Mouse (Mus musculus) embryonic facial prominence, embryonic 10.5 days (tissue): Measurements from ENCODE around the gene Zfp367. TPM values are rescaled to one million over a fixed set of nuclear protein-coding genes. Genes with fewer than 3 reads are reported as not detected.

Experiments used
- DNase-seq: peaks from one replicate; pipeline ENCODE4 v3.0.0-alpha.2; 2017; ENCODE audit warnings: low spot score
- H3K27ac ChIP-seq: fragments of 300-500 bp; sonication (generic); replicated peaks from 2 replicates; pipeline ENCODE4 v1.5.1; 2016; ENCODE audit warnings: mild to moderate bottlenecking
- H3K27me3 ChIP-seq: fragments of 300-500 bp; sonication (generic); replicated peaks from 2 replicates; pipeline ENCODE4 v1.6.1; 2016; ENCODE audit warnings: low read depth, mild to moderate bottlenecking; ENCODE audit not compliant: poor library complexity, severe bottlenecking
- H3K36me3 ChIP-seq: fragments of 300-500 bp; sonication (generic); replicated peaks from 2 replicates; pipeline ENCODE4 v1.6.1; 2016; ENCODE audit warnings: mild to moderate bottlenecking, moderate library complexity
- H3K4me1 ChIP-seq: fragments of 300-500 bp; sonication (generic); 2 replicates; pipeline ENCODE4 v1.6.1; 2016
- H3K4me3 ChIP-seq: fragments of 300-500 bp; sonication (generic); 2 replicates; pipeline ENCODE4 v1.5.1; 2016; ENCODE audit warnings: mild to moderate bottlenecking, moderate library complexity
- H3K9me3 ChIP-seq: fragments of 300-500 bp; sonication (generic); 2 replicates; pipeline ENCODE4 v1.6.1; 2016; ENCODE audit warnings: mild to moderate bottlenecking
- WGBS: fragments of 180-500 bp; shearing (Covaris S2); methylation state at CpG from one replicate; pipeline ENCODE4 v1.1.7; 2016; 5-methylcytosine and 5-hydroxymethylcytosine counted together
- polyA plus RNA-seq: library from polyadenylated mRNA; unstranded; fragments of >200 nt; fragmentation: Nextera tagmentation; extraction: Ambion mirVana; gene quantifications from 2 replicates; pipeline ENCODE4 v1.2.1, GENCODE M21; 2016

Gene Zfp367
- polyA plus RNA-seq, 1 experiment from 2014 or later: 14.0 TPM

DNA sequence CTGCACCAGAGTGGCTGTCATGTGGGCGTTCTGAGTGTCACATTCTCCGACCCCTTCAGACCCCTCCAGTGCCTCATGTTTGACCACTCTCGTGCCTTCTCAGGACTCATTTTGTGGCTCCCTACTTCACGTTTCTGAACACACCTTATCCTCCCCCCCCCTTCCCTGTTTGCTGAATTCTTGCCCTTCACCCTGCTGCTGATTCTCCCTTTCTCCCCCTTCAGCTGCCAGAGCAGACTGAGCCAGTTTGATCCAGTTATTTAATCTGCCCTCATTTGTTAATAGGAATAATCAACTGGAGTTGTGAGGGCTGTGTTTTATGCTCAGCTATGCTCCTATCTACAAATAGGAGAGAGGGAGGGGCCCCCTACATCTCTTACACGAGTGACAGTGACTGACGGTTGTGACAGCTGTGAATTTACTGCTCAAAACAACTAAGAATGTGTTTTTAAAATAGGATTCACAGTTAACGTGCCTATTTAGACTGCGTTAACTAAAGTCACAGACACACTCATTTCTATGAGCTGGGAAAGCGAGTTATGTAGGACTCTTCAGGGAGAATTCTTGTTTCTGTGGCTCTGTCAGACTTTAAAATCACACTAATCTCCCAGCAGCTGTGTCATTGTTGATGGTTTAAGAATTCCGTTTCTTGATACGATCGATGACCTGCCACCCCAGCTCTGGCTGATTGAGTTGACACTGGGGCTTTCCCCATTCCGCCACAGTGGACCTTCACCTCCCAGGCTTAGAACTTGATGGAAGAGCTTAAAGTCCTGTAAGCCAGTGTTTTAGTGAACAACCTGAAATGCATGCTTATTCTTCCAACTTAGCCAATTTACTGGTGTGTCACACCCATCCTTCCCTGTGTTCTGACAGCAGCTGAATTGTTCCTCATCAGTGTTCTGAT lies 26.0 kb upstream of the Zfp367 start:
- peaks cover 48% of the 10 kb centered on the region for H3K36me3 ChIP-seq
- H3K27me3 ChIP-seq: no peaks in the 10 kb centered on the region
- peaks cover 8% of the 10 kb centered on the region for H3K4me1 ChIP-seq
- no peak overlapping the region for H3K27ac ChIP-seq
- H3K9me3 ChIP-seq: no peaks in the 10 kb centered on the region
- no peak overlapping the region for H3K4me3 ChIP-seq
- WGBS: 72% methylated on average over 13 of the region's 13 CpGs
- DNase-seq: no peak

DNA sequence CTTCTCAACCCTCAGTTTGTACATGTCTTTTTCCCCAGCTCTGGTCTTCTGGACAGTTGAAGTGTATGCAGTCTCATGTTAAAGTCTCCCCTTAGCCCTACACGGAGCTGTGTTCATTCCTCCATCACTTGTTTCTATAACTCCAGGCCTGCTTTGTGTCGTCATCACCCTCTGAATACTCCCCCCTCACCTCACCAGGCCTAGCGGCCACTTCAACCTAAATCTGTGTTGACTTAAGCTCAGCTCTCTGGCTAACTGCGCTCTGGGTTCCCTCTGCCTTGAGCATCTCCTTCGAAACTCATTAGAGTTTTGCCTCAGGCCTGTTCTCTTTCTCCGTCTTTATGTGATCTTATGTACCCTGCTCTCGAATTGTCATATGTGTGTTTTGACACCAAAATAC lies 25.0 kb upstream of the Zfp367 start:
- no peaks in the 10 kb centered on the region for H3K27me3 ChIP-seq
- no peak overlapping the region for H3K27ac ChIP-seq
- 72% methylated on average over 7 of the region's 7 CpGs for WGBS
- peaks cover 51% of the 10 kb centered on the region for H3K36me3 ChIP-seq
- no peak overlapping the region for H3K4me3 ChIP-seq
- no peak for DNase-seq
- peaks cover 2% of the 10 kb centered on the region; the same call in 1 of the 2 replicates for H3K9me3 ChIP-seq
- H3K4me1 ChIP-seq: peaks cover 8% of the 10 kb centered on the region

DNA sequence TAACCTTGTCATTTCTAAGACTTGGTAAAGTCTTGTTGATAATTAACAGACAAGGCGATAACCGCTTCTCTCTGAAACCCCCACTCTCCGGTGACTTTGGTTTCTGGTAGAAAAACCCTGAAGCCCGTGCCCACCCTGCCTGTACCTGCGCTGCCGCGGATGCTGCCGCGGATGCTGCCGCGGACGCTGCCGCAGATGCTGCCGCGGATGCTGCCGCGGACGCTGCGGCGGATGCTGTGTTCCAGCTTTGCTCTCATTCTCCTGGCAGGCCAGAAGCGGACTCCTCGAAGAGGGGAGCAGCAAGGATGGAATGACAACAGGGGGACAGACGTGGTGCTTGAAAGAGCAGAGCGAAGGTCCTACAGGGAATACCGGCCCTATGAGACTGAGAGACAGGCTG lies 16.7 kb upstream of the Zfp367 start:
- Histone ChIP-seq H3K27ac (no peak overlapping the region), H3K9me3 (peaks cover 58% of the 10 kb centered on the region), H3K4me3 (no peak overlapping the region), H3K27me3 (no peaks in the 10 kb centered on the region), H3K4me1 (no peaks in the 10 kb centered on the region), H3K36me3 (peaks cover 87% of the 10 kb centered on the region)
- WGBS: 96% methylated on average over 25 of the region's 25 CpGs
- DNase-seq: no peak

DNA sequence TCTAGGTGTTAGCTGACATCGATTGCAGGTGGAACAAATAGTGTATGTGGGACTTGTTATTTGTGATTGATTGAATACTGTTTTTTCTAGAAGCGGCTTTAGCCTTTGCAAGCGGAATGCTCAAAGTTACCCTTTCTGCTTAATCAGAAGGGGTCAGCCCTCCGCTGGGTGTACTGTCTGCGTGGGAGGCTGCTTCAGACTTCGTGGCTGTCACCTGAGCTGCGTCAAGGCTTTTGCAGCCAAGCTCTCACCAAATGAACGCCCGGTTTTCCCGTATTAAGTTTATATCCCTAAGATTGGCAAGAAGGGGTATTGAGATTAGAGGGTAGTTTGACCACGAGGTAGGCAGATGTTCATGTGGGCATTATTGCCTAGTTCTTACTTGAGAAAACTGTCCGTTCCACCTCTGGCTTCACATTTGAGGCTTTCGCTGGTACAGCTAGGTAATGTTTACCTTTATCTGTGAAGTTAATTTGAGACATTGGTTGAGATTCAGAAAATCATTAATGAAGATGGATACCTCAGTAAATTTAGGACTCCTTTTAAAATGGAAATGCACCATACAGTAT lies 10.2 kb upstream of the Zfp367 start:
- Histone ChIP-seq H3K27ac (no peak overlapping the region), H3K4me1 (peaks cover 24% of the 10 kb centered on the region), H3K27me3 (peaks cover 31% of the 10 kb centered on the region), H3K4me3 (peak overlapping the region; percentile 85), H3K9me3 (peaks cover 11% of the 10 kb centered on the region; the same call in 1 of the 2 replicates), H3K36me3 (peaks cover 26% of the 10 kb centered on the region)
- WGBS: 27% methylated on average over 13 of the region's 13 CpGs
- DNase-seq: peak; percentile 22

DNA sequence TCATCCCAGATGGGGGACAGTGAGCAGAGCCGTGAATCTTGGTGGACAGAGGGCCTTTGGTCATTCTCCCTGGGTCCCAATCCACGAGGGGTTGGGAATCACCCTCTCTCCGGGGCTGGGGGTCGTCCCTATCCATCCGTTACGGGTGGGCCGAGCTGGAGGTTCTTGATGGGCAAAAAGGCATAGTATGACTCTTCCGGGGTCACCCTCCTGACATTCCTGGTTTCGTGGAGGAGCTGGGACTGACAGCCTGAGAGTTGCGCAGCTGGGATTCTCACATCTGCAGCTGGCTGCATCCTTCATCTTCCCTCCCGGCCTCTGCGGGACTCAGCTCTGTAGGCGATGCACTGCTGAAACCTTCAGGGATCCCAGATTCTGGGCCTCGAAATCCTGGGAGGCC lies 9.6 kb upstream of the Zfp367 start:
- Histone ChIP-seq H3K27me3 (peaks cover 31% of the 10 kb centered on the region), H3K27ac (peak overlapping the region; percentile 87; the same call in 1 of the 2 replicates), H3K4me3 (peak overlapping the region; percentile 85), H3K4me1 (peaks cover 24% of the 10 kb centered on the region), H3K9me3 (peaks cover 10% of the 10 kb centered on the region; the same call in 1 of the 2 replicates), H3K36me3 (peaks cover 23% of the 10 kb centered on the region)
- WGBS: 3% methylated on average over 14 of the region's 14 CpGs
- peak; percentile 53 for DNase-seq

DNA sequence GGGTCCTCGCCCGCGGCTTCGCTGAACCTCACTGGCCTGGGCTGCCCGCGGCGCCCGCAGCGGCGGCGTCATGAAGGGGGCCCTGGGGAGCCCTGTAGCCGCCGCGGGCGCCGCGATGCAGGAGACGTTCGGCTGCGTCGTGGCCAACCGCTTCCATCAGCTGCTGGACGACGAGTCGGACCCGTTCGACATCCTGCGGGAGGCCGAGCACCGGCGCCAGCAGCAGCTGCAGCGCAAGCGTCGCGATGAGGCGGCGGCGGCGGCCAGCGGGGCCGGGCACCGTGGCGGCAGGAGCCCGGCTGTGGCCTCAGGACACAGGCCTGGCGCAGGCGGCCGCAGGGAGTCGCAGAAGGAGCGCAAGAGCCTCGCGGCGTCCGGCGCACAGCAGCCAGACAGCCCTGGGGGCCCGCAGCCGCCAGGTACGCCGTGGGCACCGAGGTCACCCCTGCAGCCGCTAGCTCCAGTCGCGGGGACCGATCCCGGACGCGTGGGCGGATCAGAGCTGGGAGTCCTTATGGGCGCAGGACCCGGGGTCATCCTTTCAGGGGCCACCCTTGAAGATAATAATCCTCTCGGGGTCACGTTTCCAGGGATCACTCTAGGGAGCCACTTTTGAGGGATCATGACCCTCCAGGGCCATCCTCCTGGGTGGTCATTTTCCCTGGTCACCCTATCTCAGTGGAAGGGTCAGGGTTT lies 9.1 kb upstream of the Zfp367 start:
- Histone ChIP-seq H3K27ac (peak overlapping the region; percentile 87), H3K4me3 (peak overlapping the region; percentile 85), H3K9me3 (peaks cover 4% of the 10 kb centered on the region; the same call in 1 of the 2 replicates), H3K4me1 (peaks cover 24% of the 10 kb centered on the region), H3K36me3 (peaks cover 17% of the 10 kb centered on the region), H3K27me3 (peaks cover 31% of the 10 kb centered on the region)
- DNase-seq: no peak
- under 1% methylated on average over 71 of the region's 71 CpGs for WGBS

DNA sequence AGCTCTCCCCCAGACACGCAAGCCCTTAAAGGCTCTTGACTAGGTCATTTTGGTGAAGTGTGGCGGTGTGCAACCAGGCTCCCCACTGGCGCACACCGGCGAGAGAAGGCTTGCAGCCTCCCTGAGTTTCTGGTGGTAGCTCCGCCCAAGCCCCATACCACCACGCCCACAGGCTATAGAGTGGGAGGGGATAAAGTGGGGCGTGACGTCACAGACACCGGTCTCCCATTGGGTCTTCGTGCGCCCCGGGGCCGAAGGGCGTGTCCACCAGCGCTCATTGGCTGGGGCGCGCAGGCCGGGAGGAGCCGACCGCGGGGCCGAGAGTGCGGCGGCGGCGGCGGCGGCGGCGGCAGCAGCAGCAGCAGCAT lies 8.5 kb upstream of the Zfp367 start, which contains the start of gene Habp4:
Gene Habp4, plus strand, starts transcription at position 277 of the 368 bp plus-strand sequence.
- WGBS: under 1% methylated on average over 31 of the region's 31 CpGs
- Histone ChIP-seq H3K4me1 (peaks cover 24% of the 10 kb centered on the region), H3K4me3 (peak within 1 kb of the TSS; percentile 85), H3K27me3 (peaks cover 31% of the 10 kb centered on the region), H3K27ac (peak within 1 kb of the TSS; percentile 87), H3K36me3 (peaks cover 12% of the 10 kb centered on the region), H3K9me3 (no peaks in the 10 kb centered on the region; the same call in 1 of the 2 replicates)
- peak; percentile 99 for DNase-seq

DNA sequence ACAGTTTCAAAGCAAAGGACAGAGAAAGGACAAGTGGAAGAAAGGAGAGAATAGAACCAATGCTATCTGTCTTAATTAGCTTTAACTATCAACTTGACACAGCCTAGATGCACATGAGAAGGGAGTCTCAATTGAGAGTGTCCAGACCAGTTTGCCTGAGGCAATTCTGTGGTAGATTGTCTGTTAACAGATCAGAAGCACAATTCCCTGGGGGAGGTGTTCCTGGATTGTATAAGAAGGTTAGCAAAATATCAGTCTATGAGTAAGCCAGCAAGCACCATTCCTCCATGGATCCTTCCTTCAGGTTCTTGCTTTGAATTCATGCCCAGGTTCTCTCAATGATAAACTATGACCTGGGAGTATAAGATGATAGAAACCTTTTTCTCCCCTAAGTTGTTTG lies 4.0 kb upstream of the Zfp367 start:
- H3K27me3 ChIP-seq: peaks cover 13% of the 10 kb centered on the region
- no peaks in the 10 kb centered on the region for H3K36me3 ChIP-seq
- no peaks in the 10 kb centered on the region for H3K9me3 ChIP-seq
- no peak for DNase-seq
- peaks cover 30% of the 10 kb centered on the region for H3K4me1 ChIP-seq
- no peak overlapping the region for H3K27ac ChIP-seq
- no peak overlapping the region for H3K4me3 ChIP-seq

DNA sequence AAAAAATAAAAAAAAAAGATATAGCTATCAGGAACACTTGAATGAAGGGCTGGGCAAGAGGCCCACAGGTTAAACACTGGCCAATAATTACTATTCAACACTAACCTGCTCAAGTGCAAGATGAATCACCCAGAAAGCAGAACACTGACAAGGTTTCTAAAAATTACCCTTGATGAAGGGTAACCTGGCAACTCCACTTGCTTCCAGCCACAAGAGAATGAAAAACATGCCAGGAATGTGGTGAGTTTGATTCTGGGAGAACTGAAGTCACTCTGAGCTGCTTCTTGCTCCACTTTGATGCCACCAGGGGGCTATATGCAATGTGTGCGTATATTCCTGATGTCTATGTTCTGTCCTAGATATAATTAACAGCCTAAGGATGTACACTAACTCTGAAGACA lies 2.2 kb upstream of the Zfp367 start:
- Histone ChIP-seq H3K36me3 (no peaks in the 10 kb centered on the region; the same call in 1 of the 2 replicates), H3K27me3 (peaks cover 5% of the 10 kb centered on the region), H3K27ac (peak overlapping the region; percentile 14; the same call in 1 of the 2 replicates), H3K4me1 (peaks cover 38% of the 10 kb centered on the region), H3K4me3 (no peak overlapping the region), H3K9me3 (no peaks in the 10 kb centered on the region)
- peak; percentile 32 for DNase-seq
- 24% methylated on average over 1 of the region's 1 CpGs for WGBS

DNA sequence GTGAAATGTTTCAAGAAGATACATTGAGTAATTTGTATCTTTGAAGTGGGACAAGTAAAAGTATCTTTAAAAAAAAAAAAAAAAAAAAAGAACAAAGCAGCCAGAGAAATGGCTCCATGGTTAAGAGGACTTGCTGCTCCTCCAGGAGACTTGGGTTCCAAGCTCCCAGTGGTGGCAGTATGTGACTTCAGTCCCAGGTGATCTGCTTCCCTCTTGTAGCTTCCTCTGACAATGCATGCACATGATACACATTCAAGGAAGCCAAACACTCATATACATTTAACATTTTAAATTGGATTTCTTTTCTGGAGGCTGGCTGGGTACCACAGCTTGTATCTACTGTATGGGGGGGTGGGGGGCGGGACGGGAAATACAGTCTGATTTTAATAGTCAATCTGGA lies 1.6 kb upstream of the Zfp367 start:
- no peak for DNase-seq
- H3K27me3 ChIP-seq: no peaks in the 10 kb centered on the region
- WGBS: 61% methylated on average over 2 of the region's 2 CpGs
- H3K9me3 ChIP-seq: no peaks in the 10 kb centered on the region
- H3K4me3 ChIP-seq: no peak overlapping the region
- H3K27ac ChIP-seq: no peak overlapping the region
- no peaks in the 10 kb centered on the region; the same call in 1 of the 2 replicates for H3K36me3 ChIP-seq
- peaks cover 44% of the 10 kb centered on the region for H3K4me1 ChIP-seq

DNA sequence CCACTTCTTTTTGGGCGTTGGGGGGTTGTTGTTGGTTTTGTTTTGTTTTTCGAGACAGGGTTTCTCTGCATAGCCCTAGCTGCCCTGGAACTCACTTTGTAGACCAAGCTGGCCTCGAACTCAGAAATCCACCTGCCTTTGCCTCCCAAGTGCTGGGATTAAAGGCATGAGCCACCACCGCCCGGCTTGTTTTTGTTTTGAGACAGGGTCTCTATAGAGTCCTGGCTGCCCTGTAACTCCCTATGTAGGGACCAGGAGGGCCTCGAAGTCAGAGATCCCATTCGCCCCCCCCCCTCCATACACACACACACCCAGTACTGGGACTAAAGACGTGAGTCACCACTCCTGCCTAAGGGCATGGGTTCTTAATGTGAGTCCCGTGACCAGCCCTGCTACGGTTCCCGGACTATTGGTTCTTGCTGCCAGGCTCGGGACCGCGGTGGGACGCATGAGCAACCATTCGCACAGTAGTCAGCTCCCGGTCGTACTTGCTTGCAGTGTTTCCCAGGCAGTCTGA lies 807 bp upstream of the Zfp367 start:
- no peaks in the 10 kb centered on the region; the same call in 1 of the 2 replicates for H3K36me3 ChIP-seq
- under 1% methylated on average over 18 of the region's 18 CpGs for WGBS
- H3K9me3 ChIP-seq: no peaks in the 10 kb centered on the region
- peak overlapping the region; percentile 96 for H3K4me3 ChIP-seq
- peak overlapping the region; percentile 95 for H3K27ac ChIP-seq
- peaks cover 50% of the 10 kb centered on the region for H3K4me1 ChIP-seq
- H3K27me3 ChIP-seq: no peaks in the 10 kb centered on the region
- peak; percentile 65 for DNase-seq

DNA sequence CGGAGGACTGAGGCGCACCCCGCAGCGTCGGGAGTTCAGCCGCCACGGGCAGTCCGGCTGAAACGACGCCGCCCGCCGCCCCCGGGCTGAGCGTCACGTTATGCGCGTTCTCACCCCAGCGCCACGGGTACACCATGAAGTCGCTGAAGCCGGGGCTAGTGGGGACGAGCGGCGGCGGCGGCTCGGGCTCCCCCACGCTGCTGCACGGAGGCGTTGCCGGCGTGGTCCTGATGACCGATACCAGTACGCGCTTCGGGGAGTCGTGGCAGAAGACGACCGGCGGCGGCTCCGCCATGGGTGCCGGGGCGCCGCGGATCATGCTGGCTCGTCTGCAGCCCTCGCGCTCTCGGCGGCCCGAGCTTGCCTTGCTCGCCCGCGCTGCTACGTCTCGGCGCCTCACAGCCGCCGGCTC lies 325 bp downstream of the Zfp367 start:
- Histone ChIP-seq H3K27me3 (no peaks in the 10 kb centered on the region), H3K36me3 (no peaks in the 10 kb centered on the region; the same call in 1 of the 2 replicates), H3K4me3 (peak overlapping the region; percentile 96), H3K27ac (peak overlapping the region; percentile 95), H3K9me3 (no peaks in the 10 kb centered on the region), H3K4me1 (peaks cover 50% of the 10 kb centered on the region)
- DNase-seq: no peak
- WGBS: under 1% methylated on average over 61 of the region's 61 CpGs
